Mouse (Mus musculus) myocyte (in vitro differentiated cells): ENCODE measurements around the gene Mmgt2.
"Not testable (repeated sequence)": the region's sequence is repeated elsewhere in the genome, so short reads cannot be mapped to it uniquely, and the experiment has no call there.

Experiments
- CEBPB ChIP-seq: IDR thresholded peaks from 2 replicates; pipeline ENCODE4 v1.6.1; 2011; ENCODE audit warnings: mild to moderate bottlenecking, moderate library complexity; ENCODE audit not compliant: poor library complexity, insufficient read depth, severe bottlenecking
- MAX ChIP-seq: IDR thresholded peaks from one replicate; pipeline ENCODE4 v1.6.1; 2011; ENCODE audit warnings: low read depth, mild to moderate bottlenecking, control low read depth
- POLR2A ChIP-seq: IDR thresholded peaks from one replicate; pipeline ENCODE4 v1.6.1; 2011; ENCODE audit warnings: low read depth, mild to moderate bottlenecking, control low read depth, moderate library complexity; ENCODE audit not compliant: insufficient read length
- POLR2AphosphoS2 ChIP-seq: IDR thresholded peaks from one replicate; pipeline ENCODE4 v1.6.1; 2011; ENCODE audit warnings: low read depth, control low read depth; ENCODE audit not compliant: insufficient read length
- SRF ChIP-seq: IDR thresholded peaks from one replicate; pipeline ENCODE4 v1.6.1; 2011; ENCODE audit warnings: low read depth; ENCODE audit not compliant: control insufficient read depth, insufficient read length
- TCF12 ChIP-seq: IDR thresholded peaks from one replicate; pipeline ENCODE4 v1.6.1; 2011; ENCODE audit warnings: mild to moderate bottlenecking, control low read depth; ENCODE audit not compliant: poor library complexity, insufficient read depth, severe bottlenecking
- TCF3 ChIP-seq: IDR thresholded peaks from one replicate; pipeline ENCODE4 v1.6.1; 2011; ENCODE audit warnings: low read depth, control low read depth; ENCODE audit not compliant: insufficient read length

DNA sequence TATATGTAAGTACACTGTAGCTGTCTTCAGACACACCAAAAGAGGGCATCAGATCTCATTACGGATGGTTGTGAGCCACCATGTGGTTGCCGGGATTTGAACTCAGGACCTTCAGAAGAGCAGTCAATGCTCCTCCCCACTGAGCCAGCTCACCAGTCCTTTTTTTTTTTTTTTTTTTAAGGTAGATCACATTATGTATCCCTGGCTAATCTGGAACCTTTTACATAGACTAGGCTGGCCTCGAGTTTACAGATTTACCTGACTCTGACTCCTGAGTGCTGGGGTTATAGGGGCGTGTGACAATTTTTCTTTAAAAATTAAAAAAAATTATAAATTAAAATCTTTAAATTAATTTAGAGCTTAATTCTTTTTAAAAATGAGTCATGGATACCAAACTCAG, 1.3 kb downstream of the Mmgt2 start:
- not testable (repeated sequence) for TF ChIP-seq POLR2A, MAX, CEBPB, TCF3, TCF12, SRF, POLR2AphosphoS2
